Mouse (Mus musculus) mesoderm, embryonic 11.5 days (tissue): ENCODE measurements around the gene Boll.

Experiments used
- DNase-seq: peaks from one replicate; pipeline ENCODE4 v3.0.0-alpha.2; 2012; ENCODE audit warnings: low read depth, low spot score

Gene Boll

GRCm38 (mm10) chr1:55238496-55238895, 124.8 kb downstream of the Boll start:
- no peak for DNase-seq

GRCm38 (mm10) chr1:55237643-55238161, 125.6 kb downstream of the Boll start:
- DNase-seq: no peak

GRCm38 (mm10) chr1:55236890-55237642, 126.2 kb downstream of the Boll start, which contains the start of gene Mars2:
Gene Mars2 (plus strand): TSS chr1:55237177.
- DNase-seq: peak; percentile 94

- no peak for DNase-seq
These were observed 126.8 kb downstream of the Boll start for GRCm38 (mm10) chr1:55236487-55236886.

- no peak for DNase-seq
These were observed 128.3 kb downstream of the Boll start for GRCm38 (mm10) chr1:55234910-55235520.

- DNase-seq: no peak
These were observed 134.9 kb downstream of the Boll start for GRCm38 (mm10) chr1:55228256-55228884.

- no peak for DNase-seq
These were observed 135.9 kb downstream of the Boll start for GRCm38 (mm10) chr1:55227376-55227775.

- peak; percentile 68 for DNase-seq
These were observed 137.0 kb downstream of the Boll start, which contains the start of gene Rftn2 for GRCm38 (mm10) chr1:55226011-55226857. Gene Rftn2 (minus strand): TSS chr1:55226782.

GRCm38 (mm10) chr1:55225398-55225797, 137.9 kb downstream of the Boll start:
- DNase-seq: no peak

- DNase-seq: no peak
These were observed 139.2 kb downstream of the Boll start for GRCm38 (mm10) chr1:55224111-55224510.

GRCm38 (mm10) chr1:55223026-55223425, 140.2 kb downstream of the Boll start:
- no peak for DNase-seq

GRCm38 (mm10) chr1:55221352-55221751, 141.9 kb downstream of the Boll start:
- DNase-seq: no peak

- no peak for DNase-seq
These were observed 146.1 kb downstream of the Boll start for GRCm38 (mm10) chr1:55217191-55217590.

GRCm38 (mm10) chr1:55215185-55215813, 148.0 kb downstream of the Boll start:
- no peak for DNase-seq

- no peak for DNase-seq
These were observed 149.3 kb downstream of the Boll start for GRCm38 (mm10) chr1:55213936-55214335.

GRCm38 (mm10) chr1:55213475-55213874, 149.8 kb downstream of the Boll start:
- no peak for DNase-seq

- no peak for DNase-seq
These were observed 150.5 kb downstream of the Boll start for GRCm38 (mm10) chr1:55212771-55213170.

- no peak for DNase-seq
These were observed 152.2 kb downstream of the Boll start for GRCm38 (mm10) chr1:55211081-55211480.

- no peak for DNase-seq
These were observed 152.9 kb downstream of the Boll start for GRCm38 (mm10) chr1:55210202-55210965.

GRCm38 (mm10) chr1:55208500-55209140, 154.6 kb downstream of the Boll start:
- DNase-seq: no peak
